In genomic region chr6:94532086-94532485, GRCm38 (mm10) we compare ENCODE assay signal across 16 mouse cellular contexts.
"Had no signal": no experiment of that assay in that cellular context is flagged by ENCODE, and none has a peak within 500 bp of the region (broad histone marks: within the 10 kb centered on the region; RNA-seq: fewer than 3 reads in every experiment).

No protein-coding gene starts in this region.

- H3K36me3 ChIP-seq: limb, embryonic 10.5 days; neural tube, embryonic 15.5 days; stomach, embryonic 15.5 days had no signal

- DNase-seq: kidney, adult 18-20 months; kidney, postnatal 10 days; kidney, postnatal 4 days; lung, adult 18-20 months; midbrain, embryonic 14.5 days; right cerebral cortex, postnatal 4 days; thymus, adult 18-20 months; thymus, postnatal 36 days had no signal

- H3K4me3 ChIP-seq: layer of hippocampus, adult 2 months; left cerebral cortex, adult 2 months; limb, embryonic 10.5 days; midbrain, embryonic 10.5 days; myocyte; neural tube, embryonic 15.5 days; stomach, embryonic 15.5 days had no signal

- H3K4me1 ChIP-seq: limb, embryonic 10.5 days; midbrain, embryonic 10.5 days; neural tube, embryonic 15.5 days had no signal

- ATAC-seq: inflammation-experienced regulatory T-cells, adult 6 months had no signal

- H3K9me3 ChIP-seq: limb, embryonic 10.5 days; midbrain, embryonic 10.5 days; neural tube, embryonic 15.5 days; stomach, embryonic 15.5 days had no signal

- H3K4me2 ChIP-seq: neural tube, embryonic 15.5 days; stomach, embryonic 15.5 days had no signal

- H3K27ac ChIP-seq: layer of hippocampus, adult 2 months; left cerebral cortex, adult 2 months; limb, embryonic 10.5 days; midbrain, embryonic 10.5 days; neural tube, embryonic 15.5 days; stomach, embryonic 15.5 days had no signal

- H3K27me3 ChIP-seq: neural tube, embryonic 15.5 days; stomach, embryonic 15.5 days had no signal

- H3K9ac ChIP-seq: neural tube, embryonic 15.5 days; stomach, embryonic 15.5 days had no signal
